Mouse (Mus musculus): Measurements from ENCODE around the gene Pah.

The Pah gene

DNA sequence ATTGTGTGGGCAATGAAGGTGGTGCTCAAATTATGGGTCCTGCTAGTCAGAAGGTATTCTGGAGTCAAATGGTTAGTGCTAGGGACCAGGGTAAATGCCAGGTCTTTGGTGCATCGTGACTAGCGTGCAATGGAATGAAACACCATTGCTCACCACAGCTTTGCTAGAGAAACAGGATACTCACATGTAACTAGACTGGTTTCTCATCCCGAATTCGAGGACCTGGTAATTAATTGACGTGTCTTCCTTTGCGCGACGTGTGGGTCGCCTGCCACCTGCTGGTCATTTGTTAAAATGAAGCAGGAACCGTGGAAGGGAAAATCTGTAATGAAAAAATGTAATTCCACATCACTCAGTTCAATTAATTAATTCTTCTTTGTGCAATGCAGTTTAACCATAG is 17.6 kb upstream of the Pah start:
- DNase-seq = peak; percentile 53 to 76

- no peak for DNase-seq
Measured at GRCm38 (mm10) chr10:87508581-87508980, 13.0 kb upstream of the Pah start.

DNA sequence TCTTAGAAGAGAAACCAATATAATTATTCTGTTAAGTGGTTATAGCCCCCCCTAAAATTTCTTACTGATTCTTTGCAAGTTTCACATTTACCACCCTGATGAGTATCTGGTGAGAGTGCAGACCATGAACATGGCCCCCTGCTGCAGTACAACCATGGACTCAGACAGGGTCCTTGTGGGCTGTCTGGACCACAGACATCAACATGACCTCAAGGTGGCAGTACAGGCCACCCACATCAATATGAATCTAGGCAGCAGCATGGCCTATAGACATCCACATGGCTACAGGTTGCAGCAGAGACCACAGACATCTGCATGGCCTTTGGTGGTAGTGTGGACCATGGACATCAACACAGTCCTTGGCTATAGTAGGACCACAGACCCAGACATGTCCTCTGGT is 8.5 kb upstream of the Pah start:
- DNase-seq = no peak

GRCm38 (mm10) chr10:87518585-87518984 is 3.0 kb upstream of the Pah start:
- DNase-seq = no peak

- DNase-seq = no peak
Measured at GRCm38 (mm10) chr10:87520401-87521116, 1.0 kb upstream of the Pah start.

GRCm38 (mm10) chr10:87534172-87534571 is 12.6 kb downstream of the Pah start:
- no peak for DNase-seq

DNA sequence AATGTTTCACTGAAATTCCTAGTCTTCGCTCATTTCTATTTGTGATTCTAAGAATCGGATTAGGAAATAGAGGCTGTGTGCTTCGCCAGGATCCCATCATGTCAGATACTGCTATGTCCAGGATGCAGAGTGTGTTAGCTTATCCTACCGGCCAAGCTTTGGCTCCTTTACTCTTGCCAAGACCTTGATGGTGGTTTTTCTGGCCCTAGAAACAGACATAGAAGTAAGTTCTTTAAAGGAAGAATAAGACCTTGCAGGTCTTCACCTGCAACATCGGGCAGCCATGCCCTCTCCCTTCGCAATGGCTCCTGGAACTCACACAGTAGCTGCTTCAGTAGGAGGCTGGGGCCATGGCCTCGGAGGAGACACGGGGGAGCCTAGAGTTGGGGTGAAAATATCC is 24.2 kb downstream of the Pah start:
- no peak for DNase-seq

GRCm38 (mm10) chr10:87546299-87547234 is 25.0 kb downstream of the Pah start:
- no peak for DNase-seq

DNA sequence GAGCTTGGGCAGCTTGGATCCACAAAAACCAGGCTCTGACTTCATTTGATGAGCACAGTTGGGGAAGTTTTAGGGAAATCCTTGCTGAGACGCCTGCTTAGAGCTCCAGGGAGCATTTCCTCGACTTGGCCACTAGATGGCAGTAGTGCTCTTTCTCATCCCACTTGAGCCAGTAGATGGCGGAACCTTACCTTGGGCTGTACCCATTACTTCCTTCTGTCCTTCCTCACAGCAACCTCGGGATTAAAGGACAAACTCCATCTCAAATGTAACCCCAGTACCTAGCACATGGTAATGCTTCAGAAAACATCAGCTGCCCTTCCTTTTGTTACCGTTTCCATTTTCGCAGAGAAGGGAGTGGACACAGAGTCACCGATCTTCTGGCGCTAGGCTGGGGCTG is 31.1 kb downstream of the Pah start:
- DNase-seq = peak; percentile 34 to 43

GRCm38 (mm10) chr10:87556441-87556840 is 34.8 kb downstream of the Pah start:
- no peak for DNase-seq

DNA sequence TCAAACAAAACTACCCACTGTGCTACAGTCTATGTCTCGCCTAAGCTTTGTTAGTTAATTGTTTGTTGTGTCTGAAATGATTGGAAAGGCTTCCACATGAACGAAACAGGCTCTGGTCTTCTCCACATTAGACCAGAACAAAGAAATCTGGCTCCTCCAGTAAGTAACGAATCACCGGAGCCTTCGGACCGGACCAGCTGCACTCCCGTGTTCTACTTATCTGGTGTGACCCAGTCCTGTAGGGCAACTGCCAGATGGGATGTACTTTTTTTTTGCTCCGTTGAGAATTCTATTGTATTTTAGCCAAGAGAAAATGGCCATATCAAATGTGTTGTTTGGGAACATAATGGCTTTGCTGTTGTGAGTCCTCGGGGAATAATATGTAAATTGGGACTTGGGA is 42.2 kb downstream of the Pah start:
- peak in 1 of 2 experiments; percentile 10 for DNase-seq

DNA sequence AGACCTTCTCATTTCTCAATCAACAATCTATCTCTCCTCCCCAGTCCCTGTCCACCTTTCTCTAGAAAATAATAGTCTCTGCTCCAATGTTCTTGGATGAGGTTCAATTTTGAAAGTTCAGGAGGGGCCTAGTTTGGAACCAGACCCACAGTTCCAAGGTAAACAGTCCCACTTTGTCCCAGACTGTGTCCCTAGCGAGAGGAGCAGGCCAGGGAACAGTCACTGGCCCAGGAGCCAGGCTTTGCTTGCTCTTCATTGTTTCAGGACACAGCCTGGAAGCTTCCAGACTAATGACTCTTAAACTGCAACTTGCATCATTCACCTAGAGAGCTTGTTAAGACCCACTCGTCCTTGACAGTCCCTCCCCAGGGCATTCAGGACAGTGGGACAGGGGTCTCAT is 44.1 kb downstream of the Pah start:
- DNase-seq = no peak

GRCm38 (mm10) chr10:87572500-87572899 is 50.9 kb downstream of the Pah start:
- no peak for DNase-seq

GRCm38 (mm10) chr10:87586696-87587095 is 65.1 kb downstream of the Pah start:
- no peak for DNase-seq

DNA sequence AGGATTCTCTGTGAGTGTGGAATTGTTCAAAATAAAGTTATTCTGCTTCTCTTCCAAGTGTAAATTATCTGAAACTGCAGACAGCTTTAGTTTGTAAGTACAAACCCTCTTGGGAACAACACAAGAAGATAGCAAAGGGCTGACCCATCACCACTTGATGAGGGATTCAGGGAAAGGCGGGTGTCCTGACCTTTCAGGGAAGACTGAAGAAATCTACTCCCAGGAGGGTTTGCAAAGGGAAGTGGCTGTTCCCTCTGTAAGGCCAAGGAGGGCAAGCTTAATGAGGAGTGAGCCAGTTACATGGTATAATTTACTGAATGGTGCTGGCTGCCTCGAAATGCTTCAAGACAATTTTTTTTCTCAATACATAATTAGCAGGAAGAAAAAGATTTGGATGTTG is 72.3 kb downstream of the Pah start:
- no peak for DNase-seq

DNA sequence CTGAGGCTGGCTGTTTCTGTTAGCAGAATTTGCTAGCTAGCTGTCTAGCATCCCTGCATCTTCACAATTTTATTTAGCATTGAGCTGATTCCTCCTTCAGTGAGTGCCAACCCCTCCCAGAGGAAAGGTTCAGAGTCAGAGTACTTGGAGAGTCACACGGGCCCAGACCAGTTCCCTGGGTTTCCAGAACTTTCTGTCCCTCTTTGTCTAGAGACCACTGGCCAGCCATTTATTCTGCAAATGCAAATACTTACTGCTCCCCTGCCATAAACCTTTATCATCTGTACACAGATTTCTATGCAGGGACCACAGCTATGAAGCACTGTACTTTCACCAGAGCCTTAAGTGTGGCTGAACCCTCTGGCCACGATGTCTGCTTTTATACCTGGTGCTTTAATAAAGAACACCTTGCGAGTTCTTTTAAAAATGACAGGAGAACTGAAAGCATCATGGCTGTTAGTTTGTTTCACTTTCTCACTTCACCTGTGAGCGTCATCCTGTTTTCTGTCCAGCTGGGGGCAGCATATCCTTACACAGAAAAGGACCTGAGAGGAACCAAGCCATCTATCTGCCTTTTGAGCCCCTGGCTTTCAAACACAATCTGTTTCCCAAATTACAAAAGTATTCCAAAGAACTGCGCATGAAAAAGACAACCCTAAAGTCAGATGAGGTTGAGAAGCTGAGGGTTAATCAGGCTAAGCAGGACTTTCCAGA is 74.9 kb downstream of the Pah start:
- DNase-seq = peak; percentile 33 to 62

GRCm38 (mm10) chr10:87597075-87597677 is 75.6 kb downstream of the Pah start:
- DNase-seq = no peak

GRCm38 (mm10) chr10:87602151-87602550 is 80.6 kb downstream of the Pah start:
- no peak for DNase-seq

- DNase-seq = no peak
Measured at GRCm38 (mm10) chr10:87625196-87625595, 103.6 kb downstream of the Pah start.

Measured in cerebellum, postnatal 25 days (tissue).